Mouse (Mus musculus): ENCODE measurements around the gene Fbxl17.

Gene Fbxl17

DNA sequence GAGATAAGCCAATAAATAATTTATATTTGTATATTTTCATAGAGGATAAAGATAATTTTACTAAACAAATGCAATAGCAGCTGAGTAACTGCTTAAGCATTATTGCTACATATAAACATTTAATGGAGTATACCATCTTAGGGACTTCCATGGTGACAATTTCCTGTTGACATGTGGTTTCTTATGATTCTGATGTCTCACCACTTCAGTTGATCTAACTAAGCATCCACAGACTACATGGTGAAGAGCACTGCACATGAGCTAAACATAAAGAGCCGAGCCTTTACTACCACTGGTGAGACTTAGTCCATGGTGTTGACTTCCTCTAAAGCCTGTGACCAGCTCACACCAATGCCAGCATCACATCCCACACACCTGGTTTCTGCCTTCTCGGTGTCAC is 175.1 kb downstream of the Fbxl17 start:
- no peak for DNase-seq

DNA sequence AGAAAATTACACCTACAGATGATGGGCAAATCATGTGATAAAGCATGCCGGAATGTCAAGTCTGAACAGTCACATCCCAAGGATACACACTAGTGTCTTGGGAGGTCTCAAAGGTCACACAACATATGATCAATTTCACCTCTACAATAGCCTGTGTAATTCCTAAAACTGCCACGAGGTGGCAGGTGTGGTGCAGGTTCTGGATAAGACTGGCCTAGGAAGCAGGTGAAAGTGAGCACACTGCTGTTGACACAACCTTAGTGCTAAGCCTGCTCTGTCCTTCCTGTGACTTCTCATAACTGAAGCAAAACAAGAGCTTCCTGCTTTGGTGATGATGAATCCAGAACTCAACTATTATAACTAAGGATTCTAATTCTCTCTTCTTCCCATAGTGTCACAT is 175.8 kb downstream of the Fbxl17 start:
- DNase-seq, result peak in 1 of 2 experiments; percentile 71

DNA sequence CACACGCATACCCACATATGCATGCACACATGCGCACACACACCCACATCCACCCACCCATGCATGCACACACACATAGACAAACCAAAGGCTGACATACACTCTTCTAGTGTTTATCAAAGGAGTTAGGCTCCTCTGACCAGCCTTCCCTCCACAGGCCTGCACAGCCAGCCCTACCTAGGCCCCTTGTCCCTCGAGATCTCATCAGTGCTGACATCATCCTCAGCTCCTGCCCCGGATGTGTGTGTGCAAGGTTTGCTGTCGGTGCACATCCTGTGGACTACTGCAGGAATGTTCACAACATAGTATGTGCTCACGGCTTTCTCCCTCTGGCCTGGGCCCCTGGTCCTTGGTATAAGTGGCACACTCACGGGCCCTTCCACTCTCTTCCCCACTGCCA is 177.0 kb downstream of the Fbxl17 start:
- no peak for DNase-seq

DNA sequence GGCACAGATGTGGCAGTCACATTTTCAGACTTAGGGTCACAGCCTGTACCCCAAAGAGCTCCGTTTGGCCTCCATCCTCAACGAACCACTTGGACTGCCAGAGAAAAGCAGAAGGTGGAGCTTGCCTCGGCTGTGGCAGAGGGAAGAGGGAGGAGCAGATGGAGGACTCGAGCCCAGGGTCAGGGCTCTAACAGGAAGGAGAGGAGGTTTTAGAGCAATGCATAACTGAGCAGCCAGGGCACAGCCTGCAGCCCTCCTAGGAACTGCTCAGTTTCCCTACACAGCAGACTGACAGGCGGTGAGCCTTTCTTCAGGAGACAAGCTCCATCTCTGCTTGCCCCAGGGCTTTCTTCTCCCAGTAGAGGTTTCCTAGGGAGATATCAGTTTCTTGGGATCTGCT is 178.5 kb downstream of the Fbxl17 start:
- DNase-seq, result no peak

DNA sequence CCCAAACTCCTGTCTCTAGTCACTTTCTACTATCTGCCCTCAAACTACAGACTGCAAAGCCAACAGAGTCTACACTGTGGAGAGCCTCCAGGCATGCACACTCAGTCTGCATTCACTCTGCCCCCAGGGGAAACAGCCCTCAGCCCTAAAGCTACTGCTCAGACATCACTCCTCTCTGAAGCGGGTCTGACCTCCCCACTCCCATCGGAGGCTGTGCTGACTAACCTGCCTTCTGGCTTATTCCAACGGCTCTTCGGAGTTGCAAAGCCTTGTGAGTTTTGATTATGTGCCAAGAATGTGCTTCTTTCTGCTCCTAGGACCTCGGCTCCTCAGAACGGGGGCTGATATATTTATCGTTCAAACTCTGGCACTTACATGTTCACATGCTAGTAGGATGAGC is 182.3 kb downstream of the Fbxl17 start:
- no peak for DNase-seq

DNA sequence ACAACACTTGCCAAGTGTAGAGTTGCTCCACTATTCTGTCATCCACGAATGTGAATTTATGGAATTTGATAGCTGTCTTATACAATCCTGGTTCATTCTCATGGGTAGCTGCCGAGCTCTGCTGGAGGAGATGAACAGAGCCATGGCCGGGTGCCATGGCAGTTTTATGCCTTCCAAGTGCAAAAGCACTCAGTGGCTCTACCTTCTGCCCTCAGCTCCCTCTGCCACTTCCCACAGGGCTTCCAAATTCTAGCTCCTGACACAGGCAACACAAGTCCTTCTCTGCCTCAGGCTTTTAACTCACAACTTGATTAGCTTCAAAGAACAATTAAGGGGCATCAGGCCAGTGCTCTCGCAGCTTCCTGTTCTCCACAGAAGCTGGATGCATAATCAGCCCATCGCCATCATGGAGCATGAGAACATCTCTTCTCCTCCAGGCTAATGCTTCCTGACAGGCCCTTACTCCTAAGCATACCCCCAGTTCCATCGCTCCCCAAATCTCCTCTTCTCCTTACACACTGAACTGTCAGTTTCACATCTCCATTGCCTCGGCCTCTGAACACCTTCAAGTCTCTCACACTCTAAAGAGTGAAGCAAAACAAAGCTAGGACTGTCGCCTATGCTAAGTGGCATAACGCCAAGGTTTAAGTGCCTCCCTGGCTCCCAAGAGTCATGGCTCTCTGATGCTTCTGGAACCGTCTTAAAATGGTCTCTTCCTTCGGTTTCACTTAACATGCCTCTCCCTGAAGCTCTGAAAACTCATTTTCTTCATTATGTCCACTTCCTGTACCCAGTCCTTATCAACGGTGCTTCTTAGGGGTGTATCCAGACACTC is 184.0 kb downstream of the Fbxl17 start:
- DNase-seq, result peak in 1 of 2 experiments; percentile 19

DNA sequence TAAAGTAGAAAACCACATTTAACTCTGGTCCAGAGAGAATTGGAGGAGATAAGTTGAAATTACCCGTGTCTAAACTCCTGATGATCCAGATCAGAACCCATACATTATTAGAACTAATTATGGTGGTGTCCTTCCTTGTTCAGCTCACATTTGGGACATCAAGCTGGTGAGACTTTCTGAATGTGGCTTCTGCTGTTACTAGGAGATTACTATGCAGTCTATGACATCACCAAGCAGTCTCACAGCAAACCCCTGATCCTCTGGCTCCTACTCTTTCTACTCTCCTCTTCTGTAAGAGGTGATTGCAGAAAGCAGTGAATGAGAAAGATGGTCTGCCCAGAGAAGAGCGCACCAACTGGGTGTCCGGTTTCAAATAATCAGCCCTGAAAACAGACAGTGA is 187.0 kb downstream of the Fbxl17 start:
- no peak for DNase-seq

DNA sequence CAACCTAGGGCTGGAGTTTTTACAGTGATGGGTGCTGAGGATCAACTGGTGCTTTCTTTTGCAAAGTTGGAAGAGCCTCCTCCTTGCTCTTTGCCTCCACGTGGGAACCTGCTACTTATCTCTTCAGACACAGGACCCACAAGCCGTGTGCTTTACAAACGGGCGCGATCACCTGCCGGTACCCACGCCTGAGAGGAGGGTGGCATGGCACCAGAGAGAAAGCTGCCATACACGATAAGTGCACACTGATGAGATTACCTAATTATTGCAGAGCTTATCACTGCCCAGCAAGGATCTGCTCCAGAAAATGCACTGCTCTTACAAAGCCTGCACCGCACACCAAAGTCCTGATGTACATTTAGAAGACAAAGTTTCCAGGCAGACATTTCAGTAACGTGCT is 187.5 kb downstream of the Fbxl17 start:
- no peak for DNase-seq

DNA sequence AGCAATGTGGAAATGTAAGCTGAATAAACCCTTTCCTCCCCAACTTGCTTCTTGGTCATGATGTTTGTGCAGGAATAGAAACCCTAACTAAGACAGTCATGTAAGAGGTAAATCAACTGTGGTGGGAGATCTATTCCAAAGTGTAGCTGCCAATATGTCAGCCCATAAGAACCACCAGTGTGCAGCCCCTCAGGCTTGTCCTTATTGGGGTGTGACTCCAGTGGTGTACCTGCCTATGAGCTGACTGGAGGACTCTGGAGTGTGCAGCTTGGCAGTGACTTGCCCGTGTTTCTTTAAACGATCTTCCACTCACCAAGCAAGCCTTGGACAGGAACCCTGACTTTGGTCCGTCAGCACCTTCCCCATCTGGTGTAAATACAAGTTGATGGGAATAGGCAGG is 188.2 kb downstream of the Fbxl17 start:
- DNase-seq, result no peak

DNA sequence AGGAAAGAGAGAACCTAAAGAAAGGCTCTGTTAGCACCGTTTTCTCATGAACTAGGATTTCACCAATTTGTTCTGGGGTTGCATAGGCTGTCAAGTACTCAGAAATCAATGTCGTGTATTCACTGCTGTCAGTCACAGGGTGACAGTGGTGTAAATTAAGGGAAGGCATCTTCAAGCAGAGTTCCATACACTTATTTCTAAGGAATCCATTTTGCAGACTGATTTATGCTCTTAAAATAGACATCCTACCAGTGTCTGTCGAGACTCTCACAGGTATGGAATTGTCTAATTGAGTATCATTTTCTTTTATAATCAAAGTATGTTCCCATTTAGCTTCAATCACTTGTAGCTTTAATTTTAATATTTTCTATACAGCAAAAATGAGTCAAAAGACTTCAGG is 189.8 kb downstream of the Fbxl17 start:
- DNase-seq, result no peak

DNA sequence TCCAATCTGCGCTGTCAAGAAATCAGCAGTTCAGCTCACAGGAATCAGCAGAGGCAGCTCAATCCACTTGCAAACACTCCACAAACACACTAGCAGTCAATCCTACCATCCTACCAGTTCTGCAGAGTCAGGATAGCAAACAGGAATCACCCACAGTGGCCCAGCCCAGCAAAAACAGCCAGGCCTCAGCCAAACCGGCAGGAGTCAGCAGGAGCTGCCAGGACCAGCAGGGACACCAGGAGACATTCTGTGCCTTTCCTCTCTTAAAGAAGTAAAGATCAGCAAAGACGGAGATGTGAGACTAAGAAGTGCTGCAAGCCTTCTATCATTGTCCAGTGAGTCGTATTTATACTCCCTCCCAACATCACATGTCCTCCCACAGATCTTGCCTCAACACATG is 196.0 kb downstream of the Fbxl17 start:
- DNase-seq, result no peak

DNA sequence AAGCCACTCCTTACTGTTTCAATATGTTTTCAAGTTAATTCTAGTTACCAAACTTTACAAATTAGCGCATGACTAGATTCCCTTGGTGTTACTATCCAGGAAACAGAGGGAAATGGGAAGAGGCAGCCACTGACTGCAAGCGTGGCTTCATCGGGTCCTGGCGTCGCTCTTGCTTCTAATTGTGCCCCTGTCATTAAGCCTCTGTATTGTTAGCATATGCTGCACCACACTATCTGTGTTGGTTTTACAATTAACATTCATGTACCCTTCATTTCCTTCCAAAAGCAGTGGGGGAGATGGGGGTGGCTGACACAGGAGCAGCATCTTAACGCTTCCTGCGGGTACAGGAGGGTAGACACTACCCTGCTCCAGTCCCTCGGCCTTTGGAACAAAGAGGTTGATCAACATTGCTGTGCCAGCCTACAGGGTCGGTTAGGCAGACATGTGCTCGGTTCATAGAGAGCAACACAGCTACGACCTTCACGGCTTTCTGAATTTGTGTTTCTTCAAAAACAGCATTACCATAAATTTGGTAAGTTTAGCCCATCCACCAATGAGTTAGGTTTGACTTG is 197.9 kb downstream of the Fbxl17 start:
- no peak for DNase-seq

DNA sequence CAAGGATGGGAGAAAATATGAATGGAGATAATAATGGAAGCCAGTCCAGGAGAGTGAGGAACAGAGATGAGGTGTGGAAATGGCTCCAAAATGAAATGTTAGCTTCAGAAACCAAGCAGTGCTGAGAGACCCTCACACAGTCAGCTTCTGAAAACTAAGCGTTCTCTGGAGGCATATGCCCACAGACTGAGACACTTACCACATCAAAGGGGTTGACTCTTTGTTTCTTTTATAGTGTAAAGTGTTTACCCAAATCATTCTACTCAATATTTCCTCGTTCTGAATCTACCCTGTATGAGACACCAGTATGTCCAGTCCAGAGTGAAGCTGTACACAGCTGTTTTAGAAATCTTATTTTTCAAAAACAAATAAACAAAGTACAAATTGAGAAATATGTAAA is 204.3 kb downstream of the Fbxl17 start:
- DNase-seq, result no peak

DNA sequence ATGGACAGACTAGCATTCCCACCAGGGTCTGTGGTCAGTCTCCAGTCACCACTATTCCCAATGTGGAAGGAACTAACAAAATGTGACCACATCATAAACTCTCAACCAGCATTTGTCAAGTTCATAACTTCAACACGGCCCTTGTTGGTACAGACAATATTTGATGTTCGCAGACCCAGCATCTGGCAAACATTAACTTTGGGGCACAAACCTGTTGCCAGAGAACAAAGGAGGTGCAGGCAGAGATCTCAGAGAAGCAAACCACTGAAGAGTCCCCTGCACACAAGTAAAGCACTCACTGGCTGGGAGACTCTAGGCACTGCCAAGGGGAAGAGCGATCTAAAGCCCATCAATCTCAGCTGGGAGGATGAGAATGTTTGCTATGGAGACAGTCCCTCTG is 204.9 kb downstream of the Fbxl17 start:
- DNase-seq, result no peak

DNA sequence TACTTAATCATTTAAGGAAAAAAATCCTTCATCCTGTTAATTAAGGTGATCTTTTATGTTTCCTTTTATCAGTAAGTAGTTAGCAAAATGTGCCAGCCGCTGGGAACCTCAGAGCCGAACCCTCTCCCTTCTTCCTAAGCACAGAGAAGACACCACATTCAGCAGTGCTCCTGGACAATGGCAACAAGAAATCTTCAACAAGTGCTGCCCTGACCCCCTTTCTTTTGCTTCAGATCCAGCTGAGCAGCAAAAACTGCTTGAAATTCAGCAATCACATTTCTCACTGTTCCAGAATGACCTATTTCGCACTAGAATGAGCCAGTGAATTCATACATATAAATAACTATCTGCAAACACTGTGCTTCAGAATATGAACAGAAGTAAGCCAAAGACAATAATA is 205.8 kb downstream of the Fbxl17 start:
- DNase-seq, result no peak

DNA sequence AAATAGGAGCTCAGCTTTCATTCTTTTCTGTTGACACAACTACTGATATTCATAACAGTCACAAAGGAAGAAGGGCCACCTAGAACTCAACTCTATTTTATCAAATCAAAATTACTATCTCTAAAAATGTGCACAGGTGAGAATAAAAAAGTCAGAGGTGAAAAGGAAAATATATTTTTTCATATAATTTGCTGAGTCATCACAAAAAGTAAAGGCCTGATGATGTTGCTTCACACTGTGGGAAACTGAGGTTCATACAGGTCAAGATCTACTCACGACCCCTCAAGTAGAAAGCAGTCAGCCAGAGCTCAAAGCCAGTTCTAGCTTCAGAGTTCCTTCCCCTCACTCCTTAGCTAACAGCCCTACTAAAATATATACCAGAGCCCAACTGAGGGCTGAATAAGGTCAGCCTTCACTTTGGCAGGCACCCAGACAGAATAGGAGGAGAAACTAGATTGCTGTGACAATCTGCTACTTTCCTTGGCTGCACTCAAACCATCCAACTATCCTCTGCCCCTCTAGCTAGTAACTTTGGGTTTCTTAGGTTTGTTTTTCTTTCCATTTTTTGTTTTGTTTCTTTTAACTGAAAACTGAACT is 210.4 kb downstream of the Fbxl17 start:
- DNase-seq, result peak in 1 of 2 experiments; percentile 33

DNA sequence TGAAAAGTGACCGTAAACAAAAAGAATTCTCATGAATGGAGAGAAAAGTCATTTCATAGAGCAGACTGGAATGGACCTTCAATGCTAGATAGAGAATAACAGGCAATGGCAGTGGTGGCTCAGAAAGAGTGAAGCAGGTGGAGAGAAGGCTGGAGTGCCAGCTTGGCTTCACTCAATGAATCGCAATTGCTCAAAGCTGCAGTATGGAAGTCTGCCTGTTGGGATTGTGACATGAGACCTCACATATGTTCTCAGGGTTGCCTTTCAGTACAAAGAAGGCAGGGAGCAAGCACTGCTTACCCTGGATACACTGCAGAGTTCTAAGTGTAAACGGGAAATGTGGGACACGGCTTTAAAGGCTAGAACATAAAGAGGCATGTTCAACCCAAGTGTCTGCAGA is 211.0 kb downstream of the Fbxl17 start:
- no peak for DNase-seq

DNA sequence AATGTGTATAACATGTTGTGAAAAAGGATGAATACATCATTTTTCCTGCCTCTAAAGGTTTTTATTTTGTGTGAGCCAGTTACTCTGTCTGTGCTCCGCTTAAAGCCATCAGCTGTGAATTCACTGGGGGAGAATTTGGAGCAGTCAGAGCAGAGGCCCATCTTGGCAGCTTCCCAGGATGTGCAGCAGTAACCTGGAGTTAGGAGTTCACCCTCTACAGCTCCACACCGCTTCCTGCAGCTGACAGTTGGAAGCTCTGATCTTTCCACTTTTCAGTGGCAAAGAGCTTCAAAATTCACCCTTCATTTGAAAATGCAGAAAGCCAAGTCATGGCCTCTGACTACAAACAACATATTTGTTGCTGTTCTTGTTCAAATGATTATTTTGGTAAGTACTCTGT is 212.4 kb downstream of the Fbxl17 start:
- DNase-seq, result peak; percentile 23 to 37

DNA sequence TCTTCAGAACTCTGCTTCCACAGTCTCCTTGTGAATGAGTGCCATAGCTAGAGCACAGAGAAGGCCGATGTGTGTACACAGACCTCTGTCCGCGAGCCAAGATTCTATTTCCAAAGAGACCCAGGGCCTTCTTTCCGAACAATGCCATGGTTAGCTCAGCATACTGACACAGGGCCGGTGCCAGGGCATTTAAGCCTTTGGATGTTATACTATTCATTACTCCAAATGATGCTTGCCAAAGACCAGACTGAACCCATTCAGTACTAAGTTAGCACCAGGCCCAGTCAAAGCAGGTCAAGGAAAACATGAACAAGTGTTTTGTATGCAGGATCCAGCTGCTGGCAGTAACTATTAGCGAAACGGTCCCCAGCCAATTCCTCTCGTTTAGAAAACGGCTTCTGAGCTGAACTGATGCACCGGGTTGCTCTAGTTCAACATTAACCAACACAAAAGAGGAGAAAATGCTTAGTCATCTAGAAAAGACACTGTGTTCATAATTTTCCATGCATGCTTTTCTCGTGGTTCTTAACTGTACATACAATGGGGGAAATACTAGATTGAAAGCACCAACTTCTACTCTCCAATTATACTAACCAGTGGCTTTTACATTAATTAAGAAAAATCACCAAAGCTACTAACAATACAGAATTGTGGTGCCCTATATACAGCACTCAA is 214.4 kb downstream of the Fbxl17 start:
- peak; percentile 53 to 83 for DNase-seq

DNA sequence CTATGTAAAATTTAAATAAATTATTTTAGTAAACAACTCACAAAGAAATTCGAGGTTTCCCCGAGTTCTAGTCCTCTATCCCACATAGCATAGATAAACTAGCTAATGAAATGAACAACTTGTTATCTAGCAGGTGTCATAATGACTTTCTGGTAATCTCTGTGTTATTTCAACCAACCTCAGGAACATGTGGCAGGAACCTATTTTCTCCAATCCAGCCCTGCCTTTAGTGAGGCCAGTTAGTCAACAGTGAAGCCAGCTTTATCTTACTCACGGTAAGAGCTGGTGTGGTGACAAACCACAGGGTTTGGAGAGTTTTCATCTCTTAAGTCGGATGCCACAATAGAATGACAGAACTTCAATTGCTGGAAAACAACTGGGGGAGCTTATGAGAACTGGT is 215.7 kb downstream of the Fbxl17 start:
- no peak for DNase-seq

DNA sequence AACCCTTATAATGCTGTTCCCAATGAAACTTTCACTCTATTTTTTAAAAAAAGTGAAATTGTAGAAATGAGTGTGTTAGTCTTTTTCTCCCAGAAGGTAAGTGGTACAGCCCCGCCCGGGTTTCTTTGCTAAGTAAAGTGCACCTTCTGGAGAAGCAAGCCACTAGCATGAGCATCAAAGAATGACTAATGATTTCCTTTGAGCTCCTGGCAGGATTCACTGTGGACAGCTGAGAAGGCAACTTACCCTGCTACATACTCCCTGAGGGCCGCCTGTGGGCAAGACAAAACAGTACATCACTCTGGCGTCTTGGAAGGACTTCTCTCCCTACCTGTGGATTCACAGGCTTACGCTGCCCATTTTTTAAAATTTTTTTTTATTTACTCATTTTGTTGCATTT is 217.8 kb downstream of the Fbxl17 start:
- DNase-seq, result no peak

DNA sequence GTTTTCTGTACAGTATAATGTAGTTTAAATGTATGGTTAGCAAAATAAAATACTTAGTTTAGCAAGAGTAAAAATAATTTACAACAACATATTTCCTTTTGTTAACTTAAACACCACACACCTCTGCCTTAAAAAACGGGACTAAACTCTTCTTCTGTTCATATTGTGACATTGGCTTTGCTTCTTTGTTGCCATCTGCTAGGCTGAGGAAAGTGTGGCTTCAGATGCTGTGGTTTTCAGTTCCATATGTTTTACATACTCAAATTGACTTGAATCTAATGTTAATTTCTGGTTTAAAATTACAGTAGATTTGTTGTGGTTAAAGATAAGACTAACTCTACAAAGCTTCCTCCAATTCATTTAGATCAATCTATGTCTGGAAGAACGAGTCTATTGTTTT is 218.8 kb downstream of the Fbxl17 start:
- no peak for DNase-seq

DNA sequence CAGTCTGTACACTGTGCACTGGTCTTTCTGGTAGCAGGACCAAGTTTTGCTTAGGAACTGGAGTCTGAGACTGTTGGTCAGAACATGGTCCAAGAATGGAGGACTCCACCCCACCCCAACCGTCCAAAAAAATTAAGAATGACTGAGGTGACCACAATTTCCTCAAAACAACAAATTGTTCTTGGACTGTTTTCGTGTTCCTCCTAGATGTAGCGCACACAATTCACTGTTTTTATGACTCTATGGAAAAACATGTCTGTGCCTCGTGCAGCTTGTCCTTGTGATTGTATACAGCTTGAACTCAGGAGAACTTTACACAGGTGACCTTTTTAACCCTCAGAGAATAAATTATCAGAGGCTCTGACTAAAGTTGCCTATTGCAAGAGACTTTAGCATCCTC is 220.7 kb downstream of the Fbxl17 start:
- no peak for DNase-seq

DNA sequence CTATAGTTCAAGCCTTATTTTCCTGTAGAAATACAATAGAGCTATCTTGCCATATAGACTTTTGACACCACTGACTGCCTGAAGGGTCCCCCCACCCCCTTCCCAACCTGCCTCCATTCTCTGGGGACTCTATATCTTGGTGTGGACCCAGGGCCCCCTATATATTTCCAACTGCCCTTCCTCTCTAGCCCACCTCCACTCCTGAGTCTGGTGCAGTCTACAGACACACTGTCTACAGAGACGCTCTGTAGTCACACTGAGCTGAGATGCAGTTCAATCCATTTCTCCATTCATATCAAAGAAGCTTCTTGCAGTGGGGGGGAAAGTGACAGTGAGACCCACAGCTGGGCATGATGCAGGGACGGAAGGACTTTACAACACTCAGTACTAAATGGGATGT is 226.5 kb downstream of the Fbxl17 start:
- DNase-seq, result no peak

Data from lung, postnatal 4 days (tissue).